Mouse (Mus musculus): ENCODE data around the gene Gnao1. TPM values are rescaled to one million over a fixed set of nuclear protein-coding genes. Genes with fewer than 3 reads are reported as not detected.

The Gnao1 gene
- total RNA-seq, 1 experiment = 1.1 TPM

DNA sequence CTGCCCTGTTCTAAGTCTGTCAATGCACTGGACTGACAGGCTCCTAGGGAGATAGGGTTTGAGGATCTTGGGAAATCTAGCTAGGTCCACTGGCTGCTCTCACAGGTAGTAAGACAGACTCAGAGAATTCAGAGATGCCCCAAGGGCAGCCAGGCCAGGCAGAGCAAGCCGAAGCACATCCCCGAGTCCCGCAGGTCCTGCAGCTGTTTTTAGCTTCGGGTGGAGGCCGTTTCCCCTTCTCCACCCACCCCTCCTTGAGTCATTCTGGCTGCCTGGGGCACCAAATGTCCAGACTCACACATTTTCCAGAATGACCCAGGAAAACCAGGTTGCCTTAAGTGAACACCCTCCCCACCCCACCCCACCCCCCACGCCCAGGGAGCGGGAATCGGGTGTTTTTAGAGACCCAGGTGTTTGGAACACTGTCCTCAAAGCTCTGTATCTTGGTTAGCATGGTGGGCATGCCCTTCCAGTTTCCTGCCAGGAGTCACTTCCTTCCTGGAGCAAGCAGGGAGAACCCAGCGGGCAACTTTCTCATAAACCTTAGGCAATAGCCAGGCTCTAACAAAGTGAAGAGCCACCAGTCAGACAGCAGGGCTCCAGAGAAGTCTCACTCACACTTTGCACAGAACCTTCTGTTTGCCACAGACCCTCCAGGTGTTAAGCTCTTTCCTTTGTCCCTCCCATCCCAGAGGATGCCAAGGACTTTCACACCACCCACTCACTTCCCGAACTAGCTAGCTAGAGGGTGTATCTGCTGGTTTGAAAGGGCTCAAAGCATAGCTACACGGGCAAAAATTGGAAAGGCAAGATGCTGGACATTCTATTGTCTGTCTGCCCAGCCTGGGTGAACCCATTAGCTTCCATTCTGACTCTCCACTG lies 131.0 kb downstream of the Gnao1 start:
- 0 out of 4 replicates have a peak, but pooled peaks cover 0 to 3% of the 10 kb centered on the region in 2 experiments for H3K4me1 ChIP-seq (ENCODE audit: control insufficient read depth in 2 of 2, insufficient read depth in 2 of 2, low read length in 2 of 2, poor library complexity in 1 of 2)
- no peak for DNase-seq (ENCODE audit: low read depth, low spot score)
- H3K36me3 ChIP-seq (ENCODE audit: control insufficient read depth, insufficient read depth, low read length, poor library complexity, severe bottlenecking) = no peaks in the 10 kb centered on the region
- no peak overlapping the region for H3K9ac ChIP-seq (ENCODE audit: insufficient read depth, low read depth, low read length, poor library complexity, severe bottlenecking)
- in situ Hi-C loops (cut with MboI; ENCODE audit: low sequenced_read_pairs in 2 of 2, unreplicated experiment in 2 of 2) = no loop called here
- no peaks in the 10 kb centered on the region for H3K9me3 ChIP-seq (ENCODE audit: control insufficient read depth, insufficient read depth, low read depth, low read length)
- TF ChIP-seq CHD2 (IDR thresholded peaks at IDR 0.05; ENCODE audit: low read depth, low read length) = no peak
- no peak for TF ChIP-seq ZNF384 (IDR thresholded peaks at IDR 0.05; ENCODE audit: low read depth, low read length)
- TF ChIP-seq ZC3H11A (IDR thresholded peaks at IDR 0.05; ENCODE audit: borderline replicate concordance, low read depth, low read length) = no peak
- no peak for TF ChIP-seq HCFC1 (IDR thresholded peaks at IDR 0.05; ENCODE audit: borderline replicate concordance, insufficient read depth, low read length)
- no peak overlapping the region for H3K4me3 ChIP-seq (ENCODE audit: insufficient read depth in 1 of 2, low read depth in 1 of 2, low read length in 2 of 2, poor library complexity in 1 of 2, severe bottlenecking in 1 of 2)
- no peak overlapping the region for H3K27ac ChIP-seq (ENCODE audit: insufficient read depth, low read depth, low read length, poor library complexity, severe bottlenecking)

DNA sequence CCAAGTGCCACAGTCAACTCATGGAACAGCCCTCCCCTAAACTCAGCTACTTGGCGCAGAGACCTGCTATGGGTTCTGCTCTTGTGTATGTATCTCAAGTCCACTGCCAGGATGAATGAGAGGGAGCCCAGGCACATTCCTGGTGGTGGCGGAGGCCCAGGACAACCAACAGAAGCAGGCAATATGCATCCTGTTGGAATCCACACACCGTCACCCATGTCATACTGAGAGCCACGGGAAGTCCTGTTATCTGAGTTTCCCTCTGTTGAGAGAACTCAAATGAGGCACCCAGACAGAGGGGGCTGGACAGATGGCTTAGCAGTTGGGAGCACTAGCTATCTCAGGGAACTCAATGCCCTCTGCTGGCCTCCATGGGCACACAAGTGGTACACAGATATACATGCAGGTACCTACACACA lies 131.9 kb downstream of the Gnao1 start:
- no peak for DNase-seq (ENCODE audit: low read depth, low spot score)

DNA sequence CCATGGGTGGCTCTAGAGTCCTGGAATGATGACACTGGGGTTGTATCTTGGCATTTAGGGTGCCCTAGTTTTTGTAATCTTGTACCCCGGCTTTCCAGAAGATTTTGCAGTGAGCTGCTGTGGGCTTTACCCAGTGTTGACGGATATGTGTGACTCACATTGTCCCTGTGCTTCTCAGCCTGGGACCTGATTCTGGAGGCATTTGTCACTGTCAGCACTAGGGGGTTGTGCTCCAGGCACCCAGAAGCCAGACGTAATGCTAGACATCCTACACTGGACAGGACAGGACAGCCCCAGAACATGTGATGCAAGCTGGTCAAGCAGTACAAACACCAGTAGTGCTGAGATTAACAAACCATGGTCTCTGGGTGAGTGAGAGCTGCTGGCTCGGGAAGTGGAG lies 136.0 kb downstream of the Gnao1 start:
- TF ChIP-seq ZNF384 (IDR thresholded peaks at IDR 0.05; ENCODE audit: low read depth, low read length) (no peak), HCFC1 (IDR thresholded peaks at IDR 0.05; ENCODE audit: borderline replicate concordance, insufficient read depth, low read length) (no peak), ZC3H11A (IDR thresholded peaks at IDR 0.05; ENCODE audit: borderline replicate concordance, low read depth, low read length) (no peak), CHD2 (IDR thresholded peaks at IDR 0.05; ENCODE audit: low read depth, low read length) (no peak), MAFK (IDR thresholded peaks at IDR 0.05; ENCODE audit: insufficient read depth, low read depth, low read length) (no peak)
- Histone ChIP-seq H3K9ac (ENCODE audit: insufficient read depth, low read depth, low read length, poor library complexity, severe bottlenecking) (no peak overlapping the region), H3K4me1 (ENCODE audit: control insufficient read depth in 2 of 2, insufficient read depth in 2 of 2, low read length in 2 of 2, poor library complexity in 1 of 2) (0 out of 4 replicates have a peak, but pooled peaks cover 0 to 3% of the 10 kb centered on the region in 2 experiments), H3K27ac (ENCODE audit: insufficient read depth, low read depth, low read length, poor library complexity, severe bottlenecking) (no peak overlapping the region), H3K36me3 (ENCODE audit: control insufficient read depth, insufficient read depth, low read length, poor library complexity, severe bottlenecking) (no peaks in the 10 kb centered on the region), H3K4me3 (ENCODE audit: insufficient read depth in 1 of 2, low read depth in 1 of 2, low read length in 2 of 2, poor library complexity in 1 of 2, severe bottlenecking in 1 of 2) (no peak overlapping the region), H3K9me3 (ENCODE audit: control insufficient read depth, insufficient read depth, low read depth, low read length) (no peaks in the 10 kb centered on the region)
- in situ Hi-C loops (cut with MboI; ENCODE audit: low sequenced_read_pairs in 2 of 2, unreplicated experiment in 2 of 2) = no loop called here
- DNase-seq (ENCODE audit: low read depth, low spot score) = no peak

More for the DNA sequence above, 131.9 kb downstream of the Gnao1 start:
- Histone ChIP-seq H3K9me3 (ENCODE audit: control insufficient read depth, insufficient read depth, low read depth, low read length) (no peaks in the 10 kb centered on the region), H3K9ac (ENCODE audit: insufficient read depth, low read depth, low read length, poor library complexity, severe bottlenecking) (no peak overlapping the region), H3K36me3 (ENCODE audit: control insufficient read depth, insufficient read depth, low read length, poor library complexity, severe bottlenecking) (no peaks in the 10 kb centered on the region), H3K4me3 (ENCODE audit: insufficient read depth in 1 of 2, low read depth in 1 of 2, low read length in 2 of 2, poor library complexity in 1 of 2, severe bottlenecking in 1 of 2) (no peak overlapping the region), H3K27ac (ENCODE audit: insufficient read depth, low read depth, low read length, poor library complexity, severe bottlenecking) (no peak overlapping the region), H3K4me1 (ENCODE audit: control insufficient read depth in 2 of 2, insufficient read depth in 2 of 2, low read length in 2 of 2, poor library complexity in 1 of 2) (0 out of 4 replicates have a peak, but pooled peaks cover 0 to 3% of the 10 kb centered on the region in 2 experiments)
- in situ Hi-C loops (cut with MboI; ENCODE audit: low sequenced_read_pairs in 2 of 2, unreplicated experiment in 2 of 2) = no loop called here
- no peak for TF ChIP-seq MAFK (IDR thresholded peaks at IDR 0.05; ENCODE audit: insufficient read depth, low read depth, low read length)
- TF ChIP-seq ZC3H11A (IDR thresholded peaks at IDR 0.05; ENCODE audit: borderline replicate concordance, low read depth, low read length) = no peak
- TF ChIP-seq ZNF384 (IDR thresholded peaks at IDR 0.05; ENCODE audit: low read depth, low read length) = no peak
- no peak for TF ChIP-seq HCFC1 (IDR thresholded peaks at IDR 0.05; ENCODE audit: borderline replicate concordance, insufficient read depth, low read length)
- TF ChIP-seq CHD2 (IDR thresholded peaks at IDR 0.05; ENCODE audit: low read depth, low read length) = no peak

DNA sequence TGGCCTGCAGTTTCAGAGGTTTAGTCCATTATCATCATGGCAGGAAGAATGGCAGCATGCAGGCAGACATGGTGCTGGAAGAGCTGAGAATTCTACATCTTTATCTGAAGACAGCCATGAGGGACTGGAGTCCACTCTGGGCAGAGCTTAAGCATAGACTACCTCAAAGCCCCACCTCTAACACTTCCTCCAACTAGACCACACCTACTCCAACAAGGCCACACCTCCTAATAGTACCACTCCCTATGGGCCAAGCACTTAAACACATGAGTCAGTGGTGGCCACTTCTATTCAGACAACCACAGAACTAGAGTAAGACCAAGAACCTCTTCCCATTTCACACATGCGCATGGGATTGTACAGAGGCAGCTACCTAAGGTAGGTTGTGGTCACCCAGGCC lies 136.6 kb downstream of the Gnao1 start:
- no peak overlapping the region for H3K9ac ChIP-seq (ENCODE audit: insufficient read depth, low read depth, low read length, poor library complexity, severe bottlenecking)
- no peak overlapping the region for H3K27ac ChIP-seq (ENCODE audit: insufficient read depth, low read depth, low read length, poor library complexity, severe bottlenecking)
- in situ Hi-C loops (cut with MboI; ENCODE audit: low sequenced_read_pairs in 2 of 2, unreplicated experiment in 2 of 2) = no loop called here
- no peaks in the 10 kb centered on the region for H3K36me3 ChIP-seq (ENCODE audit: control insufficient read depth, insufficient read depth, low read length, poor library complexity, severe bottlenecking)
- H3K9me3 ChIP-seq (ENCODE audit: control insufficient read depth, insufficient read depth, low read depth, low read length) = no peaks in the 10 kb centered on the region
- no peaks in the 10 kb centered on the region for H3K4me1 ChIP-seq (ENCODE audit: control insufficient read depth in 2 of 2, insufficient read depth in 2 of 2, low read length in 2 of 2, poor library complexity in 1 of 2)
- no peak overlapping the region for H3K4me3 ChIP-seq (ENCODE audit: insufficient read depth in 1 of 2, low read depth in 1 of 2, low read length in 2 of 2, poor library complexity in 1 of 2, severe bottlenecking in 1 of 2)
- DNase-seq (ENCODE audit: low read depth, low spot score) = no peak
- TF ChIP-seq ZC3H11A (IDR thresholded peaks at IDR 0.05; ENCODE audit: borderline replicate concordance, low read depth, low read length) = no peak
- no peak for TF ChIP-seq HCFC1 (IDR thresholded peaks at IDR 0.05; ENCODE audit: borderline replicate concordance, insufficient read depth, low read length)
- no peak for TF ChIP-seq CHD2 (IDR thresholded peaks at IDR 0.05; ENCODE audit: low read depth, low read length)
- no peak for TF ChIP-seq ZNF384 (IDR thresholded peaks at IDR 0.05; ENCODE audit: low read depth, low read length)
- TF ChIP-seq MAFK (IDR thresholded peaks at IDR 0.05; ENCODE audit: insufficient read depth, low read depth, low read length) = no peak

Data from ES-E14 (cell line).